Mouse (Mus musculus) T-helper 2 cell (primary cell): Measurements from ENCODE around the gene Rpl9.

Source experiments
- in situ Hi-C: fragments of 300-600 bp; cut with MboI, MseI; formaldehyde crosslinking; loops from one replicate; pipeline ENCODE4 v1.15.1; 2025; ENCODE audit warnings: high pct_unique_total_duplicates

The Rpl9 gene

GRCm38 (mm10) chr5:65374746-65375145 lies 16.5 kb downstream of the Rpl9 start:
- in situ Hi-C loops = no loop called here

GRCm38 (mm10) chr5:65371551-65371950 lies 19.7 kb downstream of the Rpl9 start:
- in situ Hi-C loops = no loop called here

GRCm38 (mm10) chr5:65367837-65368236 lies 23.4 kb downstream of the Rpl9 start:
- in situ Hi-C loops = no loop called here

DNA sequence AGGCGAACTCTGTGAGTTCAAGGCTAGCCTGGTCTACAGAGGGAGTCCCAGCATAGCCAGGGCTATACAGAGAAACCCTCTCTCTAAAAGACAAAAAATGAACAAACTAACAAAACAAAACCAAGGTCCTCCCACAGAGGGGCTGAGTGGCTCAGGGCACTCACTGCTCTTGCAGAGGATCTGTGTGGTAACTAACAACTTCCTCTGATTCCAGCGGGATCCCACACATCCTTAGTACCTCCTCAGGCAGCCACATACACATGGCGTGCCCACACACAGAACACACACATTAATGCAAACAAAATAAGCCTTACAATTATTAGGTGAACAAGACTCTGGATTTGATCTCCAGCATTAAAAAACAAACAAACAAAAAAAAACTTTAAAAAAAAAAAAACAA lies 33.5 kb downstream of the Rpl9 start:
- in situ Hi-C loops = no loop called here

GRCm38 (mm10) chr5:65356851-65357250 lies 34.4 kb downstream of the Rpl9 start:
- in situ Hi-C loops = no loop called here

- in situ Hi-C loops = no loop called here
These were observed 36.3 kb downstream of the Rpl9 start for GRCm38 (mm10) chr5:65354985-65355384.

GRCm38 (mm10) chr5:65354097-65354496 lies 37.1 kb downstream of the Rpl9 start:
- in situ Hi-C loops = no loop called here

- in situ Hi-C loops = no loop called here
These were observed 40.7 kb downstream of the Rpl9 start for GRCm38 (mm10) chr5:65350508-65350907.

- in situ Hi-C loops = no loop called here
These were observed 43.1 kb downstream of the Rpl9 start, which contains the start of gene Klb for GRCm38 (mm10) chr5:65348168-65348567. TSS of gene Klb (plus strand) at chr5:65348314.

DNA sequence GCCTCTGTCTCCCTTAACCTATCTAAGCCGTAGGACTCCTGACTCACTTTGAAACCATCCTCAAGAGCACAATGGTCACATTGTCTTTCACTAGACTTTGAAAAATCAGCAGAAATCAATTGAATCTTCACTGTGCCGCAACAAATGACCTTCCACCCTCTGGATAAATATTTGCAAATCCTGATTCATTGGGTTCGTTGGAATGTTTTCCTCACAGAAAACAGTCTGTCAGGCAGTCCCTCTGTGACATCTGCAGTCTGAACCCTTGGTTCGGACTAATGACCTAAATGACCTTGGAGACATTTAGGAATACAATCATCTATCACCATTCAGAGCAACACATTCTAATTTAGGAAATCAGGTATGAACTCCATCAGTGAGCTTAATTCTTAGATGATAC lies 51.1 kb downstream of the Rpl9 start:
- in situ Hi-C loops = no loop called here

- in situ Hi-C loops = loop anchor here (5.0 kb wide), 1 partner anchor 159 kb away; no protein-coding TSS in a partner anchor
These were observed 52.9 kb downstream of the Rpl9 start for GRCm38 (mm10) chr5:65338394-65338793.
